Mouse (Mus musculus): ENCODE results near the gene Schip1. TPM values are rescaled to one million over a fixed set of nuclear protein-coding genes. Genes with fewer than 3 reads are reported as not detected.

The Schip1 gene
- polyA plus RNA-seq, 1 experiment from 2014 or later = 152 TPM

DNA sequence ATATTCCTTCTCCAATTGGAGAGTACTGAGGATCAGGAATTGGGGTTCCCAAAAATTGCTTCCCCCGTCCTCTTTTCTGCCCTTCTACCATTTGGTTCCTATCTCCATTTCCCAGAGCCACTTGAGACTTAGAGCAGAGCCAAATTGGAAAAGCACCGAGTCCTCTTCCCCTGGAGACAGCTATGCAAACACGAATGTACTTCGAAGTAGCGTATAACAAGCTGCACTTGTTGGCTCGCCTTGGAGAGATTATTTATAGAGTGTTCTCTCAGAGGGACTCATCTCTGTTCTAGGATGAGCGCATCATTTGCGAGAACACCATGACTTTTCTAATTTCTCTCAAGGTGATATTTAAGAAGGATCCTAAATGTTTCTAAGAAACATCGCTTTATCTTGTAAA lies 538.3 kb downstream of the Schip1 start:
- H3K27me3 ChIP-seq (ENCODE audit: control insufficient read depth, insufficient read depth, low read length) = no peaks in the 10 kb centered on the region
- H3K36me3 ChIP-seq (ENCODE audit: control insufficient read depth, insufficient read depth, low read length) = 0 out of 2 replicates have a peak, but pooled peaks cover 9% of the 10 kb centered on the region
- peaks cover 16% of the 10 kb centered on the region for H3K4me1 ChIP-seq (ENCODE audit: control insufficient read depth, insufficient read depth, low read length)
- 81% methylated on average over 9 of the region's 9 CpGs for WGBS
- no peak overlapping the region for H3K4me3 ChIP-seq (replicated peaks; ENCODE audit: low read depth, low read length)
- no peak overlapping the region for H3K9ac ChIP-seq (replicated peaks; ENCODE audit: low read length)
- H3K4me2 ChIP-seq (ENCODE audit: low read length) = no peak overlapping the region
- ATAC-seq (ENCODE audit: low FRiP score, low TSS enrichment) (no peak), DNase-seq (no peak)
- H3K27ac ChIP-seq (replicated peaks; ENCODE audit: low read depth, low read length) = no peak overlapping the region
- H3K9me3 ChIP-seq (ENCODE audit: control insufficient read depth, low read length) = no peaks in the 10 kb centered on the region

DNA sequence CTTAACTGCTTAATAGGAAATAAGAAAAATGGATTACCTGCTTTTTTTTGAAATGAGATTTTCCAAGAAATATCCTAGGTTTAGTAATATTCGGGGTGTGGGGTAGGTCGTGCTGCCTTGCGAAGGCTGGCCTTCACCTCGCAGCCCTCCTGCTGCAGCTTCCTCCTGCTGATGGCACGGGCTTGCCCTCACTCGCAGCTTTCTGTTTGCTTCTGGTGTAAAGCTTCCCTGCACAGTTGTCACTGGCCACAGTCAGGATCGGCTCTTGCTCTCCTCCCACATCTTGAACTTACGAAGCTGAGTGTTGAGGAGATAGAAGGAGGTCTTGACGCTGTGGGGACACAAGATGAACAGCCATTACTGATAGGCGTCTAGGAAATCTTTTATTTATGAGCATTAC lies 539.9 kb downstream of the Schip1 start:
- Histone ChIP-seq H3K9me3 (ENCODE audit: control insufficient read depth, low read length) (no peaks in the 10 kb centered on the region), H3K4me3 (replicated peaks; ENCODE audit: low read depth, low read length) (no peak overlapping the region), H3K9ac (replicated peaks; ENCODE audit: low read length) (no peak overlapping the region), H3K4me1 (ENCODE audit: control insufficient read depth, insufficient read depth, low read length) (peaks cover 16% of the 10 kb centered on the region), H3K27ac (replicated peaks; ENCODE audit: low read depth, low read length) (peak overlapping the region; percentile 42; the same call in 1 of the 2 replicates), H3K27me3 (ENCODE audit: control insufficient read depth, insufficient read depth, low read length) (no peaks in the 10 kb centered on the region), H3K36me3 (ENCODE audit: control insufficient read depth, insufficient read depth, low read length) (0 out of 2 replicates have a peak, but pooled peaks cover 7% of the 10 kb centered on the region), H3K4me2 (ENCODE audit: low read length) (peak overlapping the region; percentile 13; the same call in 1 of the 2 replicates)
- DNase-seq (no peak), ATAC-seq (ENCODE audit: low FRiP score, low TSS enrichment) (no peak)
- WGBS = 51% methylated on average over 10 of the region's 10 CpGs

DNA sequence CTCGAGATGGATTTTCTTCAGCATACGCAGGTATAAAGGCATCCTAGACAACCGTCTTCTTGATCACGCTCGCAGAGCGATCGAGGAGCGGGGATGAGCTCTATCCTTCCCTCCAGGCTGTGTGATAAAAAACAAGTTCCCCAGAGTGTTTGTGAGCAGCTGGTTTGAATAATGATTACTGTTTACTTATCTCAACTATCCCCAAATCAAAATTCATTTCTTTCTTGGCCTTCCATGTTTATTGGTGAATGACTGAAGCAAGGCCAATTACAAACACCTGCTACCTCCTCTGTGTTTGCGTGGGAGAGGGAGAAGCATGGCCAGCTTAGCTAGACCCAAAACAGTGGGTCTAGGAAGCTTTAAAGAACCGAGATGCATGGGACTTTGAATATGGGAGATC lies 540.4 kb downstream of the Schip1 start:
- Histone ChIP-seq H3K4me2 (ENCODE audit: low read length) (peak overlapping the region; percentile 13; the same call in 1 of the 2 replicates), H3K4me1 (ENCODE audit: control insufficient read depth, insufficient read depth, low read length) (peaks cover 16% of the 10 kb centered on the region), H3K27ac (replicated peaks; ENCODE audit: low read depth, low read length) (peak overlapping the region; percentile 42; the same call in 1 of the 2 replicates), H3K9ac (replicated peaks; ENCODE audit: low read length) (no peak overlapping the region), H3K4me3 (replicated peaks; ENCODE audit: low read depth, low read length) (no peak overlapping the region), H3K9me3 (ENCODE audit: control insufficient read depth, low read length) (no peaks in the 10 kb centered on the region), H3K27me3 (ENCODE audit: control insufficient read depth, insufficient read depth, low read length) (no peaks in the 10 kb centered on the region), H3K36me3 (ENCODE audit: control insufficient read depth, insufficient read depth, low read length) (0 out of 2 replicates have a peak, but pooled peaks cover 7% of the 10 kb centered on the region)
- WGBS = 45% methylated on average over 10 of the region's 10 CpGs
- DNase-seq = peak; percentile 66
- ATAC-seq (ENCODE audit: low FRiP score, low TSS enrichment) = peak; percentile 65

DNA sequence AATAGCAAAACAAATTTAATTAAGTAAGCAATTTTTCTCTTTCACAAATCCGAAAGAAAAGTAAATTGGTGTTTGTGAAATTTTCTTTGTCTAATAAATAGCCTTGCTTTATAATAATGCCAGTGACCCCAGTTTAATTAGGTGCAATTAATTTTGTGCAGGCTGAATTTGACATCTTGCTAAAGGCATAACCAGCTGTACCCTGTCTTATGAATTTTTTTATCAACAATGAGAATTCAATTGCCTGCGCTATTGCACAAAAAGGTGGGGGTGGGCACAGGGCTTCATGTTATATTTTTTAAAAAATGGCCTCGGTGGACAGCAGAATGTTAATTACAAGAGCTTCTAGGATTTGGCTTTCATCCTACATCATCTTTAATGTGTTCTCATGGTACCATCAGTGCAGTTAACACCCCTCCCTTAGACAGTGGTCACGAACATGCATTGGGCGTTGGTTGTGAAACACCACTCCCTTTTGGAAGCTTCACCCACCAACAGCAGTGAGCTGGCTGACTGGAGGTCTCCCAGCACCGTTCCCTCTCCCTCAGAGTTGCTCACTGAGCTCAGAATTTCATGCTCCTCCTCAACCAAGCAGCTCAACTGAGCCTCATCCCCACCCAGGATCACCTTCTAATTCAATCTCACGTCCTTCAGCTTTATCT lies 541.5 kb downstream of the Schip1 start:
- WGBS = 68% methylated on average over 7 of the region's 7 CpGs

DNA sequence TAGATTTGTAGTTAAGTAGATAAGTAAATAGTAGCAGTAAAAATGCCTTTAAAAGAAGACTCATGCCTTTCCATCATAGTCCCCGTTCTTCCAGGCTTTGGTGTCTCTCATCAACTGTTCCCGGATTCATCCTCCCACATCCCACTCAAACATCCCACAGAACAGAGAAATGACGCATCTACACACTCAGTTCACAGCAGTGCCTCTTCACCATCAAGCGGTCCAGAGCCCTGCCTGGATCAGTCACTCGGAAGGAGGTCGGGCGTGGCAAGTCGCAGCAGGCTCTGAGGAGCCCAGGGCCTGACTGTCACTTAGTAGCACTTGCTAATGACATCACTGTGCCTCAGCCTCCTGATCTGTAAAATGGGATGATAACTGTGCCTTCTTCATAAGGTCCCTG lies 542.1 kb downstream of the Schip1 start:
- H3K4me3 ChIP-seq (replicated peaks; ENCODE audit: low read depth, low read length) = no peak overlapping the region
- ATAC-seq (ENCODE audit: low FRiP score, low TSS enrichment) (no peak), DNase-seq (no peak)
- no peak overlapping the region for H3K9ac ChIP-seq (replicated peaks; ENCODE audit: low read length)
- 0 out of 2 replicates have a peak, but pooled peaks cover 7% of the 10 kb centered on the region for H3K36me3 ChIP-seq (ENCODE audit: control insufficient read depth, insufficient read depth, low read length)
- no peaks in the 10 kb centered on the region for H3K27me3 ChIP-seq (ENCODE audit: control insufficient read depth, insufficient read depth, low read length)
- H3K4me1 ChIP-seq (ENCODE audit: control insufficient read depth, insufficient read depth, low read length) = peaks cover 16% of the 10 kb centered on the region
- H3K27ac ChIP-seq (replicated peaks; ENCODE audit: low read depth, low read length) = no peak overlapping the region
- WGBS = 94% methylated on average over 8 of the region's 8 CpGs
- H3K9me3 ChIP-seq (ENCODE audit: control insufficient read depth, low read length) = no peaks in the 10 kb centered on the region
- no peak overlapping the region for H3K4me2 ChIP-seq (ENCODE audit: low read length)

More for the DNA sequence above, 541.5 kb downstream of the Schip1 start:
- Histone ChIP-seq H3K36me3 (ENCODE audit: control insufficient read depth, insufficient read depth, low read length) (0 out of 2 replicates have a peak, but pooled peaks cover 7% of the 10 kb centered on the region), H3K4me1 (ENCODE audit: control insufficient read depth, insufficient read depth, low read length) (peaks cover 16% of the 10 kb centered on the region), H3K4me3 (replicated peaks; ENCODE audit: low read depth, low read length) (no peak overlapping the region), H3K9ac (replicated peaks; ENCODE audit: low read length) (no peak overlapping the region), H3K27me3 (ENCODE audit: control insufficient read depth, insufficient read depth, low read length) (no peaks in the 10 kb centered on the region), H3K4me2 (ENCODE audit: low read length) (no peak overlapping the region), H3K9me3 (ENCODE audit: control insufficient read depth, low read length) (no peaks in the 10 kb centered on the region), H3K27ac (replicated peaks; ENCODE audit: low read depth, low read length) (peak overlapping the region; percentile 32; the same call in 1 of the 2 replicates)
- ATAC-seq (ENCODE audit: low FRiP score, low TSS enrichment) = no peak
- no peak for DNase-seq

DNA sequence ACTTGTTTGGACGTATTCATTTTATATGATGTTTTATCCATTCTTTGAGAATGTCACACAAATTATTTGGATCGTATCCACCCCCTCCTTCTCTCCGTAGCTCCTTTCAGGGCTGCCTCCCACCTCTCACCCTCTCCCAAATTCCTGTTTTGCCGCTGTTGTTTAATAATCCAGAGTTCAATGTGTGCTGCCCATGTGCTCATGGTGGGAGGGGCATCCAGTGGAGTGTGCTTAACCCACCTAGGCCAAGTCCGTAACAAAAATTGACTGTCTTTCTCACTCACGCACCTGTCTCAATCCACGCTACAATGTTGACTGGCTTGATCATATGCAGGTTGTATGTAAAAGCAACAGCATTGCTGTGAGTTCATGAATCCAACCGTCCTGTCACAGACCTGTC lies 542.7 kb downstream of the Schip1 start:
- no peaks in the 10 kb centered on the region for H3K27me3 ChIP-seq (ENCODE audit: control insufficient read depth, insufficient read depth, low read length)
- 0 out of 2 replicates have a peak, but pooled peaks cover 7% of the 10 kb centered on the region for H3K36me3 ChIP-seq (ENCODE audit: control insufficient read depth, insufficient read depth, low read length)
- no peak overlapping the region for H3K27ac ChIP-seq (replicated peaks; ENCODE audit: low read depth, low read length)
- ATAC-seq (ENCODE audit: low FRiP score, low TSS enrichment) (no peak), DNase-seq (no peak)
- H3K4me3 ChIP-seq (replicated peaks; ENCODE audit: low read depth, low read length) = no peak overlapping the region
- WGBS = 93% methylated on average over 8 of the region's 8 CpGs
- H3K4me1 ChIP-seq (ENCODE audit: control insufficient read depth, insufficient read depth, low read length) = peaks cover 16% of the 10 kb centered on the region
- H3K4me2 ChIP-seq (ENCODE audit: low read length) = no peak overlapping the region
- H3K9me3 ChIP-seq (ENCODE audit: control insufficient read depth, low read length) = no peaks in the 10 kb centered on the region
- H3K9ac ChIP-seq (replicated peaks; ENCODE audit: low read length) = no peak overlapping the region

DNA sequence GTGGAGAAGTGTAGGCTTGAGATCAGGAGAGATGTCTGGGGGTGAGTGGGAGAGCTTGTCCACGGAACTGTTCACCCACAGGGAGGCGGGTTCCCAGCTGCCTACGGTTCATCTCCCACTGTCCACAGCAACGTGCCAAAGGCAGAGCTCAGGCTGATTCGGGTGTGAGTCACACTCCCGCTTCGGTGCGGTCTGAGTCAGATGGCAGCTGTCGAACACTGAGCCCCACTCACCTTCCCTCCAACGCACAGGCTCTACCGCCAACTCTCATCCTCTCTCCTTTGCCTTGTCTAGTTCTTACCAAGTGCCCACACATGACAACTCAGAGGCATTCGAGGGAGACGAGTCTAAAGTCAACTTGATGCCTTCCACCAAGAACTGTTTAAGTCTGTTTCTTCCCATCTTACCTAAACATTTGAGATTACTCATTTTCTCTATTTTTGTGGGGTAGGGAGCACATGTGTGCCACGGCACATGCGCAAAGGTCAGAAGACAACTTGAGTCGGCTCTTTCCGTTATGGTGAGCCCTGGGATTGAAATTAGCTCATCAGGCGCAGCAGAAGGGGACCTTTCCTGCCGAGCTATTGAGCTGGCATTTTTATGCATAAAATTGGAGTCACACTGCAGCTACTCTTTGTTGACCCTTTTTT lies 544.4 kb downstream of the Schip1 start:
- Histone ChIP-seq H3K36me3 (ENCODE audit: control insufficient read depth, insufficient read depth, low read length) (0 out of 2 replicates have a peak, but pooled peaks cover 7% of the 10 kb centered on the region), H3K9ac (replicated peaks; ENCODE audit: low read length) (no peak overlapping the region), H3K4me1 (ENCODE audit: control insufficient read depth, insufficient read depth, low read length) (peaks cover 18% of the 10 kb centered on the region), H3K27me3 (ENCODE audit: control insufficient read depth, insufficient read depth, low read length) (no peaks in the 10 kb centered on the region), H3K4me2 (ENCODE audit: low read length) (no peak overlapping the region), H3K9me3 (ENCODE audit: control insufficient read depth, low read length) (no peaks in the 10 kb centered on the region), H3K4me3 (replicated peaks; ENCODE audit: low read depth, low read length) (no peak overlapping the region), H3K27ac (replicated peaks; ENCODE audit: low read depth, low read length) (no peak overlapping the region)
- DNase-seq = no peak
- 80% methylated on average over 19 of the region's 19 CpGs for WGBS
- no peak for ATAC-seq (ENCODE audit: low FRiP score, low TSS enrichment)

DNA sequence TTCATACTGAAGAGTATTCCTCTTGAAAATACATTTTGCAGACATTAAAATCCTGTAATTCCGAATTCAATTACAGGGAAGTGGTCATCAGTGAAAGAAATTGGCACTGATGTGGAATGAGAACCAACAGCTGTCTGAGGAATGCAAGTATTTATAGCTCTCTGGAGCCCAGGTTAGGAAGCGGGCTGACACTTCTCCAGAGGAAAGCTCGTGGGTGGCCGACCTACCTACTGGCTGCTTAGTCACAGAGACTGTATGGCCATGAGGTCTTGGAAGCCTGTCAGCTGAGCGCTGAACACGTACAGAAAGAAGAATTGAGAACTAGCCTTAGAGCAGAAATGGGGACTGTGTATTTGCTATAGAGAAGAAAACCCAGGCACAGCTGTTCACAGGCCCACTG lies 545.4 kb downstream of the Schip1 start:
- Histone ChIP-seq H3K36me3 (ENCODE audit: control insufficient read depth, insufficient read depth, low read length) (0 out of 2 replicates have a peak, but pooled peaks cover 7% of the 10 kb centered on the region), H3K27me3 (ENCODE audit: control insufficient read depth, insufficient read depth, low read length) (no peaks in the 10 kb centered on the region), H3K4me2 (ENCODE audit: low read length) (no peak overlapping the region), H3K4me3 (replicated peaks; ENCODE audit: low read depth, low read length) (no peak overlapping the region), H3K27ac (replicated peaks; ENCODE audit: low read depth, low read length) (no peak overlapping the region), H3K9ac (replicated peaks; ENCODE audit: low read length) (no peak overlapping the region), H3K4me1 (ENCODE audit: control insufficient read depth, insufficient read depth, low read length) (peaks cover 13% of the 10 kb centered on the region), H3K9me3 (ENCODE audit: control insufficient read depth, low read length) (no peaks in the 10 kb centered on the region)
- no peak for ATAC-seq (ENCODE audit: low FRiP score, low TSS enrichment)
- WGBS = 86% methylated on average over 6 of the region's 6 CpGs
- DNase-seq = no peak
